Mouse (Mus musculus) liver, embryonic 12.5 days (tissue): ENCODE data around the gene Glo1. TPM values are rescaled to one million over a fixed set of nuclear protein-coding genes. Genes with fewer than 3 reads are reported as not detected.

Experiments
- ATAC-seq: fragments of 200-750 bp; cut with Nextera tagmentation; 2 replicates; pipeline ENCODE4 v1.8.0; 2017; ENCODE audit warnings: moderate number of reproducible peaks, mild to moderate bottlenecking, moderate library complexity
- H3K27ac ChIP-seq: fragments of 300-500 bp; sonication (generic); 2 replicates; pipeline ENCODE4 v1.5.1; 2016; ENCODE audit warnings: mild to moderate bottlenecking
- H3K27me3 ChIP-seq: fragments of 300-500 bp; sonication (generic); replicated peaks from 2 replicates; pipeline ENCODE4 v1.6.1; 2016; ENCODE audit warnings: mild to moderate bottlenecking, moderate library complexity
- H3K36me3 ChIP-seq: fragments of 300-500 bp; sonication (generic); 2 replicates; pipeline ENCODE4 v1.6.1; 2016; ENCODE audit warnings: mild to moderate bottlenecking, moderate library complexity
- H3K4me1 ChIP-seq: fragments of 300-500 bp; sonication (generic); 2 replicates; pipeline ENCODE4 v1.6.1; 2016
- H3K4me2 ChIP-seq: fragments of 300-500 bp; sonication (generic); 2 replicates; pipeline ENCODE4 v1.6.1; 2016; ENCODE audit warnings: mild to moderate bottlenecking, moderate library complexity
- H3K4me3 ChIP-seq: fragments of 300-500 bp; sonication (generic); 2 replicates; pipeline ENCODE4 v1.5.1; 2016; ENCODE audit warnings: mild to moderate bottlenecking, moderate library complexity
- H3K9ac ChIP-seq: fragments of 300-500 bp; sonication (generic); 2 replicates; pipeline ENCODE4 v1.6.1; 2016; ENCODE audit warnings: mild to moderate bottlenecking, moderate library complexity
- H3K9me3 ChIP-seq: fragments of 300-500 bp; sonication (generic); replicated peaks from 2 replicates; pipeline ENCODE4 v1.6.1; 2016; ENCODE audit warnings: mild to moderate bottlenecking, moderate library complexity
- WGBS: fragments of 180-500 bp; shearing (Covaris S2); methylation state at CpG from one replicate; pipeline ENCODE4 v1.1.7; 2016; ENCODE audit not compliant: insufficient replicate concordance; 5-methylcytosine and 5-hydroxymethylcytosine counted together
- polyA plus RNA-seq: library from polyadenylated mRNA; unstranded; fragments of >200 nt; fragmentation: Nextera tagmentation; extraction: Ambion mirVana; gene quantifications from 2 replicates; pipeline ENCODE4 v1.2.1, GENCODE M21; 2016

The Glo1 gene
- polyA plus RNA-seq, 1 experiment from 2014 or later = 300 TPM

GRCm38 (mm10) chr17:30575941-30576773, 50.5 kb downstream of the Glo1 start, which contains the start of gene Btbd9:
TSS of gene Btbd9 (minus strand) at chr17:30576488.
- Histone ChIP-seq H3K9me3 (no peaks in the 10 kb centered on the region), H3K4me2 (peak within 1 kb of the TSS; percentile 90), H3K36me3 (no peaks in the 10 kb centered on the region), H3K27me3 (no peaks in the 10 kb centered on the region), H3K27ac (peak within 1 kb of the TSS; percentile 76), H3K4me3 (peak within 1 kb of the TSS; percentile 84), H3K9ac (peak within 1 kb of the TSS; percentile 80), H3K4me1 (peaks cover 26% of the 10 kb centered on the region)
- WGBS = under 1% methylated on average over 88 of the region's 94 CpGs
- peak; percentile 91 for ATAC-seq

- 4% methylated on average over 35 of the region's 35 CpGs for whole genome bisulfite sequencing
- H3K36me3 ChIP-seq = no peaks in the 10 kb centered on the region
- peak overlapping the region; percentile 80 for H3K9ac ChIP-seq
- H3K27me3 ChIP-seq = no peaks in the 10 kb centered on the region
- H3K9me3 ChIP-seq = no peaks in the 10 kb centered on the region
- ATAC-seq = 0 out of 2 replicates have a peak, but pooled peaks have one; percentile 19
- peak overlapping the region; percentile 90 for H3K4me2 ChIP-seq
- H3K4me3 ChIP-seq = peak overlapping the region; percentile 84
- peak overlapping the region; percentile 76 for H3K27ac ChIP-seq
- H3K4me1 ChIP-seq = peaks cover 34% of the 10 kb centered on the region
Observed at GRCm38 (mm10) chr17:30575121-30575904, 51.4 kb downstream of the Glo1 start.

- peak overlapping the region; percentile 39 for H3K27ac ChIP-seq
- no peak for ATAC-seq
- no peaks in the 10 kb centered on the region for H3K27me3 ChIP-seq
- peak overlapping the region; percentile 84 for H3K4me3 ChIP-seq
- H3K4me2 ChIP-seq = peak overlapping the region; percentile 90
- no peaks in the 10 kb centered on the region for H3K9me3 ChIP-seq
- peaks cover 40% of the 10 kb centered on the region for H3K4me1 ChIP-seq
- WGBS = 21% methylated on average over 8 of the region's 8 CpGs
- no peaks in the 10 kb centered on the region for H3K36me3 ChIP-seq
- H3K9ac ChIP-seq = peak overlapping the region; percentile 17; the same call in 1 of the 2 replicates
Observed at GRCm38 (mm10) chr17:30574783-30575075, 51.9 kb downstream of the Glo1 start.

- Histone ChIP-seq H3K36me3 (no peaks in the 10 kb centered on the region), H3K9me3 (no peaks in the 10 kb centered on the region), H3K4me1 (peaks cover 44% of the 10 kb centered on the region), H3K27ac (peak overlapping the region; percentile 39), H3K27me3 (no peaks in the 10 kb centered on the region), H3K4me2 (peak overlapping the region; percentile 90), H3K9ac (peak overlapping the region; percentile 17; the same call in 1 of the 2 replicates), H3K4me3 (no peak overlapping the region; the same call in 1 of the 2 replicates)
- ATAC-seq = no peak
- WGBS = 57% methylated on average over 8 of the region's 8 CpGs
Observed at GRCm38 (mm10) chr17:30573990-30574782, 52.5 kb downstream of the Glo1 start.

GRCm38 (mm10) chr17:30570971-30571370, 55.7 kb downstream of the Glo1 start:
- no peaks in the 10 kb centered on the region for H3K9me3 ChIP-seq
- no peak overlapping the region for H3K27ac ChIP-seq
- no peak overlapping the region for H3K9ac ChIP-seq
- no peak for ATAC-seq
- H3K36me3 ChIP-seq = no peaks in the 10 kb centered on the region
- H3K27me3 ChIP-seq = no peaks in the 10 kb centered on the region
- H3K4me3 ChIP-seq = no peak overlapping the region
- WGBS = 57% methylated on average over 3 of the region's 3 CpGs
- H3K4me1 ChIP-seq = peaks cover 43% of the 10 kb centered on the region
- H3K4me2 ChIP-seq = no peak overlapping the region

- Histone ChIP-seq H3K4me2 (peak overlapping the region; percentile 22; the same call in 1 of the 2 replicates), H3K9ac (no peak overlapping the region), H3K4me3 (no peak overlapping the region), H3K36me3 (no peaks in the 10 kb centered on the region), H3K27ac (no peak overlapping the region), H3K4me1 (peaks cover 42% of the 10 kb centered on the region), H3K27me3 (no peaks in the 10 kb centered on the region), H3K9me3 (no peaks in the 10 kb centered on the region)
- WGBS = 40% methylated on average over 8 of the region's 8 CpGs
- ATAC-seq = peak; percentile 63; the same call in 1 of the 2 replicates
Observed at GRCm38 (mm10) chr17:30570173-30570572, 56.5 kb downstream of the Glo1 start.

- ATAC-seq = no peak
- no peaks in the 10 kb centered on the region for H3K36me3 ChIP-seq
- no peak overlapping the region for H3K4me3 ChIP-seq
- no peaks in the 10 kb centered on the region for H3K27me3 ChIP-seq
- H3K4me2 ChIP-seq = no peak overlapping the region
- no peak overlapping the region for H3K9ac ChIP-seq
- H3K4me1 ChIP-seq = peaks cover 27% of the 10 kb centered on the region
- no peak overlapping the region for H3K27ac ChIP-seq
- no peaks in the 10 kb centered on the region for H3K9me3 ChIP-seq
Observed at GRCm38 (mm10) chr17:30568473-30568872, 58.2 kb downstream of the Glo1 start.

- ATAC-seq = no peak
- Histone ChIP-seq H3K9me3 (no peaks in the 10 kb centered on the region), H3K27me3 (no peaks in the 10 kb centered on the region), H3K27ac (no peak overlapping the region), H3K36me3 (no peaks in the 10 kb centered on the region), H3K4me3 (no peak overlapping the region), H3K4me1 (peaks cover 16% of the 10 kb centered on the region), H3K9ac (no peak overlapping the region), H3K4me2 (no peak overlapping the region)
- WGBS = 79% methylated on average over 7 of the region's 7 CpGs
Observed at GRCm38 (mm10) chr17:30564971-30565370, 61.7 kb downstream of the Glo1 start.

GRCm38 (mm10) chr17:30564407-30564806, 62.3 kb downstream of the Glo1 start:
- Histone ChIP-seq H3K4me1 (0 out of 2 replicates have a peak, but pooled peaks cover 10% of the 10 kb centered on the region), H3K4me3 (no peak overlapping the region), H3K27me3 (no peaks in the 10 kb centered on the region), H3K36me3 (no peaks in the 10 kb centered on the region), H3K27ac (no peak overlapping the region), H3K9me3 (no peaks in the 10 kb centered on the region), H3K9ac (no peak overlapping the region), H3K4me2 (no peak overlapping the region)
- ATAC-seq = no peak
- 73% methylated on average over 3 of the region's 3 CpGs for WGBS

GRCm38 (mm10) chr17:30563484-30564075, 63.1 kb downstream of the Glo1 start:
- H3K4me2 ChIP-seq = no peak overlapping the region
- WGBS = 62% methylated on average over 6 of the region's 6 CpGs
- no peak for ATAC-seq

GRCm38 (mm10) chr17:30562770-30563169, 63.9 kb downstream of the Glo1 start:
- Histone ChIP-seq H3K9ac (no peak overlapping the region), H3K9me3 (no peaks in the 10 kb centered on the region), H3K4me2 (no peak overlapping the region), H3K27me3 (no peaks in the 10 kb centered on the region), H3K27ac (no peak overlapping the region), H3K4me3 (no peak overlapping the region), H3K4me1 (no peaks in the 10 kb centered on the region), H3K36me3 (no peaks in the 10 kb centered on the region)
- WGBS = 71% methylated on average over 2 of the region's 2 CpGs
- no peak for ATAC-seq

More at GRCm38 (mm10) chr17:30563484-30564075, 63.1 kb downstream of the Glo1 start:
- H3K27me3 ChIP-seq = no peaks in the 10 kb centered on the region
- no peaks in the 10 kb centered on the region for H3K9me3 ChIP-seq
- no peak overlapping the region for H3K4me3 ChIP-seq
- no peaks in the 10 kb centered on the region for H3K36me3 ChIP-seq
- H3K27ac ChIP-seq = no peak overlapping the region
- 0 out of 2 replicates have a peak, but pooled peaks cover 6% of the 10 kb centered on the region for H3K4me1 ChIP-seq
- H3K9ac ChIP-seq = no peak overlapping the region
